Mouse (Mus musculus) stomach, postnatal 0 days (tissue): Measurements from ENCODE around the gene Gm17542.

ENCODE experiments used
- CTCF ChIP-seq: IDR thresholded peaks from 2 replicates; pipeline ENCODE4 v1.5.1; 2016; ENCODE audit warnings: antibody characterized with exemption, low read depth, mild to moderate bottlenecking, moderate library complexity
- EP300 ChIP-seq: optimal IDR thresholded peaks from 2 replicates; pipeline ENCODE3; 2016; ENCODE audit warnings: antibody characterized with exemption

DNA sequence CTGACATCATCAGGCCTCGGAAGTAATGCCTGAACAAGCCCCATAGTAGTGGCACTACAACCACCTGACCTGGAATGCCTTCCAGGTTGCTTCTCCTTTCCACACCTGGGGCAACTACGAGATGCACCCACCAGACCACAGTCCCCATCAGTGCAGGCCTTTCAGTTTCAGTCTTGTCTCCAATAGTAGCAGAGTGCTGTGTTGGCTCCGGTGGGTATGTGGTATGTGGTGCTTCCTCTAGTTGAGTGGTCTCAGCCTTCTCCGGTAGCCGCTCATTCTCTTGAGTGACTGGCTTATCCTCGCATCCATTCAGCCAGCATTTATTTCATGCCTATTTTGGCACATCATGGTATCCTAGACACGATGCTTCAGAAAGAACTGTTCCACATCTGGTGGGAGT lies 4.8 kb downstream of the Gm17542 start:
- TF ChIP-seq CTCF (no peak), EP300 (no peak)
